Mouse (Mus musculus): Measurements from ENCODE around the gene Mtfr1l.

The Mtfr1l gene

GRCm38 (mm10) chr4:134534932-134535786 lies at the start of gene Mtfr1l:
Gene Mtfr1l, minus strand, starts transcription at chr4:134535387.
- DNase-seq (ENCODE audit: low read depth, low spot score) = peak; percentile 95

GRCm38 (mm10) chr4:134583513-134583912 lies 48.3 kb upstream of the Mtfr1l start:
- DNase-seq (ENCODE audit: low read depth, low spot score) = no peak

GRCm38 (mm10) chr4:134581365-134581764 lies 46.2 kb upstream of the Mtfr1l start:
- no peak for DNase-seq (ENCODE audit: low read depth, low spot score)

- no peak for DNase-seq (ENCODE audit: low read depth, low spot score)
Measured at GRCm38 (mm10) chr4:134580351-134581148, 45.4 kb upstream of the Mtfr1l start.

GRCm38 (mm10) chr4:134579620-134580019 lies 44.4 kb upstream of the Mtfr1l start:
- DNase-seq (ENCODE audit: low read depth, low spot score) = no peak

- peak; percentile 44 for DNase-seq (ENCODE audit: low read depth, low spot score)
Measured at GRCm38 (mm10) chr4:134579212-134579611, 44.0 kb upstream of the Mtfr1l start.

GRCm38 (mm10) chr4:134578407-134578806 lies 43.2 kb upstream of the Mtfr1l start:
- peak; percentile 61 for DNase-seq (ENCODE audit: low read depth, low spot score)

GRCm38 (mm10) chr4:134577281-134577680 lies 42.1 kb upstream of the Mtfr1l start:
- no peak for DNase-seq (ENCODE audit: low read depth, low spot score)

- no peak for DNase-seq (ENCODE audit: low read depth, low spot score)
Measured at GRCm38 (mm10) chr4:134575486-134575885, 40.3 kb upstream of the Mtfr1l start.

- DNase-seq (ENCODE audit: low read depth, low spot score) = no peak
Measured at GRCm38 (mm10) chr4:134572449-134573300, 37.5 kb upstream of the Mtfr1l start.

GRCm38 (mm10) chr4:134570704-134571451 lies 35.7 kb upstream of the Mtfr1l start:
- DNase-seq (ENCODE audit: low read depth, low spot score) = no peak

- peak; percentile 83 for DNase-seq (ENCODE audit: low read depth, low spot score)
Measured at GRCm38 (mm10) chr4:134569831-134570230, 34.6 kb upstream of the Mtfr1l start.

- no peak for DNase-seq (ENCODE audit: low read depth, low spot score)
Measured at GRCm38 (mm10) chr4:134569205-134569604, 34.0 kb upstream of the Mtfr1l start.

- DNase-seq (ENCODE audit: low read depth, low spot score) = no peak
Measured at GRCm38 (mm10) chr4:134567377-134568226, 32.4 kb upstream of the Mtfr1l start.

GRCm38 (mm10) chr4:134564093-134564492 lies 28.9 kb upstream of the Mtfr1l start:
- DNase-seq (ENCODE audit: low read depth, low spot score) = no peak

GRCm38 (mm10) chr4:134563624-134564023 lies 28.4 kb upstream of the Mtfr1l start:
- DNase-seq (ENCODE audit: low read depth, low spot score) = no peak

GRCm38 (mm10) chr4:134562014-134562413 lies 26.8 kb upstream of the Mtfr1l start:
- DNase-seq (ENCODE audit: low read depth, low spot score) = no peak

GRCm38 (mm10) chr4:134560699-134561098 lies 25.5 kb upstream of the Mtfr1l start:
- no peak for DNase-seq (ENCODE audit: low read depth, low spot score)

GRCm38 (mm10) chr4:134559154-134559553 lies 24.0 kb upstream of the Mtfr1l start:
- DNase-seq (ENCODE audit: low read depth, low spot score) = peak; percentile 43

GRCm38 (mm10) chr4:134558570-134559113 lies 23.5 kb upstream of the Mtfr1l start:
- no peak for DNase-seq (ENCODE audit: low read depth, low spot score)

All from 3T3-L1 (cell line).